Mouse (Mus musculus): ENCODE results near the gene Gja3. TPM values are rescaled to one million over a fixed set of nuclear protein-coding genes. Genes with fewer than 3 reads are reported as not detected.

The Gja3 gene
- 14.1 and 14.7 TPM in 2 replicates for polyA plus RNA-seq (2015; fragmentation: Nextera tagmentation; extraction: Ambion mirVana)

DNA sequence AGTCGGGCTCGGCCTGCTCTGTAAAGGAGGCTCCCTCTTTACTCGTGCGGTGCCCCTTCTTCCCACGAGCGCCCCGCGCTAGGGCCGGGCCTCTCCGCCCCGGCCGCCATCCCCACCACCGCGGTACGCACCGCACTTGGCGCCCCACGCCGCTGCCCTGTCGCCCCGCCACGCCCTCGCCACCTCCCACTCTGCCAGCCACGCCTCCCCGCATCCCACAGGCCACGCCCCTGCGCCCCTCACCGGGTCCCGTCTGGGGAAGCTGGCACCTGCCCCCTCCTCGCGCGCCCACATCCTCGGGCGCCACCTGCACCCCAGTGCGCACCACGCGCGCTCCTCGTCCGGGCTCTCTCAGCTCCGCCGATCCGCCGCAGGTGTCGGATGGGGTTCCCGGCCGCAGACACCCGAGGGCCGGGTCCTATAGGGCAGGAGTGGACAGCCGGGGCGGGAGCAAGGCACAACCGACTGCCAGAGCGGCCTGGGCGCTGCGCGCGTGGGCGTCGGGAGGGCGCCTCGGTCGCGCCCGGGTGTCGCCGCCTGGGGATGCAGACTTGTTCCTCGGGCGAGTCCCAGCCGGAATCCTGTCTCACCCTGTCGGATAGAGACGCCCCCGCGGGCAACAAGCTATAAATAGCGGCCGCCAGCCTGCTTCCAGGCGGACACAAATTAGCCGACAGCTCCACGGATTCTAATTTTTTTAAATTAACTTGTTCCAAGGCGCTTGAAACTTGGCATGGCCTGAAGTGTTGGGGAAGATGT is at the start of gene Gja3:
TSS of gene Gja3 (minus strand) at position 538 of the 759 bp plus-strand sequence.
- peaks cover 54% of the 10 kb centered on the region for H3K27me3 ChIP-seq (ENCODE audit: insufficient read depth, low read length)
- WGBS = under 1% methylated on average over 62 of the region's 79 CpGs
- H3K4me2 ChIP-seq (replicated peaks; ENCODE audit: low read depth, low read length) = peak within 1 kb of the TSS; percentile 95
- H3K4me3 ChIP-seq (ENCODE audit: low read length) = peak within 1 kb of the TSS; percentile 66
- peak; percentile 80 for ATAC-seq (ENCODE audit: low FRiP score, low TSS enrichment)
- H3K9ac ChIP-seq (replicated peaks; ENCODE audit: low read length) = peak within 1 kb of the TSS; percentile 55
- H3K36me3 ChIP-seq (ENCODE audit: insufficient read depth, low read length) = no peaks in the 10 kb centered on the region
- no peaks in the 10 kb centered on the region for H3K9me3 ChIP-seq (ENCODE audit: low read length)
- H3K4me1 ChIP-seq (ENCODE audit: insufficient read depth, low read length) = peaks cover 17% of the 10 kb centered on the region; the same call in 1 of the 2 replicates
- H3K27ac ChIP-seq (ENCODE audit: low read length) = no peak within 1 kb of the TSS

DNA sequence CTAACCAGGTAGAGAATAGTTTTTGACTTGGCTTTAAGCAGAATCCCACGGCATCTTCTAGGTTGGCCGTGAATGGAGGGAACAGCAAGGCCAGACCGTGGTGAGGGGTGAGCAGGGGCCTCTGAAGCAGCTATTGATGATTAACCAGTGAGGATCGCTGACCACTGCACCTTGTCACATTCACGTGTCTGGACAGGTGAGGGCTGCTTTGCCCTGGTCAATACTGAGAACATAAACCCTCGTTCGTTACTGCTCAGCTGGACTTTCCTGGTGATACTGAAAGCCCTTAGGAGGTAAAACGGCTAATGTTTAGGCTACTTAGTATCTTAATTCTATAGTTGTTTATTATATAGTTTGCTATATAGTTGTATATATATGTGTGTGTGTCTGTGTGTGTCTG is 49.2 kb upstream of the Gja3 start:
- no peak for ATAC-seq (ENCODE audit: low FRiP score, low TSS enrichment)
- no peaks in the 10 kb centered on the region for H3K36me3 ChIP-seq (ENCODE audit: insufficient read depth, low read length)
- H3K4me1 ChIP-seq (ENCODE audit: insufficient read depth, low read length) = peaks cover 13% of the 10 kb centered on the region; the same call in 1 of the 2 replicates
- no peak overlapping the region for H3K4me3 ChIP-seq (ENCODE audit: low read length)
- H3K9me3 ChIP-seq (ENCODE audit: low read length) = no peaks in the 10 kb centered on the region
- no peak overlapping the region for H3K27ac ChIP-seq (ENCODE audit: low read length)
- 56% methylated on average over 8 of the region's 8 CpGs for WGBS
- H3K9ac ChIP-seq (replicated peaks; ENCODE audit: low read length) = no peak overlapping the region
- H3K4me2 ChIP-seq (replicated peaks; ENCODE audit: low read depth, low read length) = no peak overlapping the region
- peaks cover 52% of the 10 kb centered on the region for H3K27me3 ChIP-seq (ENCODE audit: insufficient read depth, low read length)

DNA sequence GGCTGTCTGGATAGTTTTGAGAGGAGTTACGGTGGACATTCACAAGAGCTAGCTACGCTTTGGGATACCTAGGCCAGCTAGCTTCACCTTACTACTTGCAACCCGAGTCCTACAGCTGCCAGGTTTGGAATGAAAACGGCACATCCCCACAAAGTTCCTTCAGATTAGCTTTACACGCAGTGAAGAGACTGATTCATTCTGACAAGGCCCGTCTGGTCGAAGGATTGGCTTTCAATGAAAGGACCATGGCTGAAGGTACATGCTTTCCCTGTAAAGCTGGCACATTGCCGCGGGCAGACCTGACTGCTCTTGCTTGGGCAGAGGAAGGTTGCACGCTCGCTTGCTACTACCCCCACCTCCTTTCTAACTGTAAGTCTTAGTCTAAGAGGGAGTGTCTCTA is 47.8 kb upstream of the Gja3 start:
- Histone ChIP-seq H3K36me3 (ENCODE audit: insufficient read depth, low read length) (no peaks in the 10 kb centered on the region), H3K4me2 (replicated peaks; ENCODE audit: low read depth, low read length) (no peak overlapping the region), H3K27me3 (ENCODE audit: insufficient read depth, low read length) (peaks cover 52% of the 10 kb centered on the region), H3K9me3 (ENCODE audit: low read length) (no peaks in the 10 kb centered on the region), H3K4me3 (ENCODE audit: low read length) (no peak overlapping the region), H3K4me1 (ENCODE audit: insufficient read depth, low read length) (peaks cover 13% of the 10 kb centered on the region; the same call in 1 of the 2 replicates), H3K27ac (ENCODE audit: low read length) (no peak overlapping the region), H3K9ac (replicated peaks; ENCODE audit: low read length) (no peak overlapping the region)
- no peak for ATAC-seq (ENCODE audit: low FRiP score, low TSS enrichment)
- WGBS = 43% methylated on average over 11 of the region's 11 CpGs

DNA sequence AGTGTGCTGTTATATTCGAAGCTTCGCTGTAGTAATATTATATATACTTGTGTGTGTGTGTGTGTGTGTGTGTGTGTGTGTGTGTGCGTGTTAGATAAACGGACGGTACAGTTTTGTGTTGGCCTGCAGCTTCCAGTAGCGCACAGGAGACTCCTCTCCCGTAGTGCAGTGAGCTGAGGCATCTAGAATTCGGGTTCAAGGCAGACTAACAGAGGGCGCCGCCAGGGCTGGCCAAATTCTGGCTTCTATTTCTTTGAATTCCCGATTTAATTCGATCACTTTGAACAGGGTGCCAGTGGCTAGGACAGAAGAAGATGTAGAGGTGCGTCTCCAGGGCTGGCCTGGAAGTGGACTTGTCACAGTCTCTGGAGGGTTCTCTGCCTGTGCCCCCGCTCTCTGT is 47.2 kb upstream of the Gja3 start:
- Histone ChIP-seq H3K27me3 (ENCODE audit: insufficient read depth, low read length) (peaks cover 55% of the 10 kb centered on the region), H3K9me3 (ENCODE audit: low read length) (no peaks in the 10 kb centered on the region), H3K4me3 (ENCODE audit: low read length) (peak overlapping the region; percentile 62), H3K27ac (ENCODE audit: low read length) (no peak overlapping the region), H3K9ac (replicated peaks; ENCODE audit: low read length) (no peak overlapping the region), H3K4me1 (ENCODE audit: insufficient read depth, low read length) (peaks cover 13% of the 10 kb centered on the region; the same call in 1 of the 2 replicates), H3K36me3 (ENCODE audit: insufficient read depth, low read length) (no peaks in the 10 kb centered on the region), H3K4me2 (replicated peaks; ENCODE audit: low read depth, low read length) (peak overlapping the region; percentile 98)
- no peak for ATAC-seq (ENCODE audit: low FRiP score, low TSS enrichment)
- WGBS = 13% methylated on average over 14 of the region's 14 CpGs

DNA sequence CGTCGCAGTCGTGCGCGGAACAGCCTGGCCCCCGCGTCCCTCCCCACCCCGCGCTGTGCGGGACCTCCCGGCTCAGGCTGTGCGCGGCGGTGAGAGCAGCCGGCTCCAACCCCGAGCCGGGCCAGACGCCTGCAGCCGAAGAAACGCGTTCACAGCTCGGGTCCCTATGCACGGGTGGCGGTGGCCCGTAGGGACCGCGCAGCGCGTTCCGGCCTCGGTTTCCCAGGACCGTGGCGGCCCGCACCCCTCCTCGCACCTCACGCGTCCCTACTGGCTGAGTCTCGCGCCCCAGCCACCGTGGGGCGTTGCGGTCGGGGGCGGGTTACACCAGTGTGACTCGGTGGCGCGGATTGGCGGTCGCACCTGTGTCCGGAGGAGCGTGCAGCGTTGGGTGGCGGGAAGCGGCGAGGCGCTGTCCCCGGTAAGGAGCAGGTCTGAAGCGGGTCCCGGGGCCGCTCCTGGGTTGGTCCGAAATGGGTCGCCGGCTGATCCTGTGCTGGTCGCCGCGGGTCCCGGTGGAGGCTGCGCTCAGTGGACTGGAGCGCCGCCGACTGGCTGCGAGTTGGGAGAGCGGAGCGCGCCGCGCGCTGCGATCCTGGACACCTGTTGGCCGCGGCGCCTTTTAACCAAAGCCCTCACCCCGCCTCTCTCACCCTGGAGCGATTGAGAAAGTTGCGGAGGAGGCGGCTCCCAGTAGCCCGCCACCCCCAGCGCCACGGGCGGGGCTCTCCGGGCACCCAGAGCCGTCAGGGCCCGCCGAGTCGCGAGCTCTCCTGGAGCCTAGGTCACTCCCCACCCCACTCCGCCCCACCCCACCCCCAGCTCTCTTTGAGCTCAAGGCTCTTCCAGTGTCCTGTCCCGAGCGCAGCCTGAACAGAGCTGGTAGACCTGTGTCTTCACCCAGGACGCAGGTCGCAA is 46.5 kb upstream of the Gja3 start, which contains the start of gene Gjb2:
TSS of gene Gjb2 (minus strand) at position 597 of the 918 bp plus-strand sequence.
- no peak within 1 kb of the TSS for H3K27ac ChIP-seq (ENCODE audit: low read length)
- ATAC-seq (ENCODE audit: low FRiP score, low TSS enrichment) = peak; percentile 79

DNA sequence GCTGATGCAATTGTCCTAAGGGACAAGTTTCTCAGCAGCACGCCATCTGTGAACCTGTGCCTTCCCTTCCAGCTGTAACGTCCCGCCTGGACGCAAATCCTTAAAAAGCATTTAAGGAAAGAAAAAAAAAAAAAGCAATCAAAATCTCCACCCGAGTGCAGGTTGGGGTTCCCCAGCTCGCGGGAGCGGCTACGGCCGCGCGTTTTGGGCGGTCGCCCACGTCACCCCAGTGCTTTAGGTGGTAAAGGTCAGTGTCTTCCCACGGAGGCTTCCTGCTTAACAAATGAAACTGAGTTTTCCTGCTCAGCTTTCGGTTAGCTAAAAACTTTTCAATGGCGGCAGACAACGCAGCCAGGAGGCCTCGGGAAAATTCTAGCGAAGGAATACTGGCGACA is 45.8 kb upstream of the Gja3 start:
- Histone ChIP-seq H3K9me3 (ENCODE audit: low read length) (no peaks in the 10 kb centered on the region), H3K9ac (replicated peaks; ENCODE audit: low read length) (peak overlapping the region; percentile 60), H3K4me1 (ENCODE audit: insufficient read depth, low read length) (peaks cover 13% of the 10 kb centered on the region; the same call in 1 of the 2 replicates), H3K27me3 (ENCODE audit: insufficient read depth, low read length) (peaks cover 56% of the 10 kb centered on the region), H3K27ac (ENCODE audit: low read length) (no peak overlapping the region), H3K4me2 (replicated peaks; ENCODE audit: low read depth, low read length) (peak overlapping the region; percentile 98), H3K4me3 (ENCODE audit: low read length) (peak overlapping the region; percentile 62), H3K36me3 (ENCODE audit: insufficient read depth, low read length) (no peaks in the 10 kb centered on the region)
- WGBS = 3% methylated on average over 22 of the region's 22 CpGs
- ATAC-seq (ENCODE audit: low FRiP score, low TSS enrichment) = no peak

More for the DNA sequence above, 46.5 kb upstream of the Gja3 start, which contains the start of gene Gjb2:
- no peaks in the 10 kb centered on the region for H3K9me3 ChIP-seq (ENCODE audit: low read length)
- peaks cover 56% of the 10 kb centered on the region for H3K27me3 ChIP-seq (ENCODE audit: insufficient read depth, low read length)
- H3K4me2 ChIP-seq (replicated peaks; ENCODE audit: low read depth, low read length) = peak within 1 kb of the TSS; percentile 98
- peak within 1 kb of the TSS; percentile 60 for H3K9ac ChIP-seq (replicated peaks; ENCODE audit: low read length)
- peaks cover 13% of the 10 kb centered on the region; the same call in 1 of the 2 replicates for H3K4me1 ChIP-seq (ENCODE audit: insufficient read depth, low read length)
- peak within 1 kb of the TSS; percentile 62 for H3K4me3 ChIP-seq (ENCODE audit: low read length)
- under 1% methylated on average over 94 of the region's 101 CpGs for WGBS
- no peaks in the 10 kb centered on the region for H3K36me3 ChIP-seq (ENCODE audit: insufficient read depth, low read length)

DNA sequence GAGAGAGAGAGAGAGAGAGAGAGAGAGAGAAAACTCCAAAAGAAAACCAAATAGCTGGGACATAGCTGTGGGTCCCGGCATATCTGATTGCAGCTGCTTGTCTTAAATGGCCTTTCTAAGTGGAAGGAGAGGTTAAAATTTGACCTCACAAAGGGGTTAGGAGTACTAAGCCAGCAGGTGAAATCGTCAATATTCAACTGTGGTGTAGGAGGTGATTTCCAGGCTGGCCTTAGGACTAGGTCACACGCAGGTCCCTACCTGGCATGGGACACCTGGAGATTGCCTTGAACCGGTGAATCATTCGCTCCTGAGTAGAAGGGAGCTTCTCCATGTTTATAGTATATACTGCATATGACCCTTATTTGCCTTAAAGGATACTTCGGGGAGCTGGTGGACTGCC is 45.2 kb upstream of the Gja3 start:
- Histone ChIP-seq H3K9me3 (ENCODE audit: low read length) (no peaks in the 10 kb centered on the region), H3K9ac (replicated peaks; ENCODE audit: low read length) (no peak overlapping the region), H3K4me1 (ENCODE audit: insufficient read depth, low read length) (peaks cover 13% of the 10 kb centered on the region; the same call in 1 of the 2 replicates), H3K27ac (ENCODE audit: low read length) (no peak overlapping the region), H3K4me3 (ENCODE audit: low read length) (no peak overlapping the region), H3K36me3 (ENCODE audit: insufficient read depth, low read length) (no peaks in the 10 kb centered on the region), H3K27me3 (ENCODE audit: insufficient read depth, low read length) (peaks cover 56% of the 10 kb centered on the region), H3K4me2 (replicated peaks; ENCODE audit: low read depth, low read length) (no peak overlapping the region)
- no peak for ATAC-seq (ENCODE audit: low FRiP score, low TSS enrichment)
- 56% methylated on average over 6 of the region's 6 CpGs for WGBS

DNA sequence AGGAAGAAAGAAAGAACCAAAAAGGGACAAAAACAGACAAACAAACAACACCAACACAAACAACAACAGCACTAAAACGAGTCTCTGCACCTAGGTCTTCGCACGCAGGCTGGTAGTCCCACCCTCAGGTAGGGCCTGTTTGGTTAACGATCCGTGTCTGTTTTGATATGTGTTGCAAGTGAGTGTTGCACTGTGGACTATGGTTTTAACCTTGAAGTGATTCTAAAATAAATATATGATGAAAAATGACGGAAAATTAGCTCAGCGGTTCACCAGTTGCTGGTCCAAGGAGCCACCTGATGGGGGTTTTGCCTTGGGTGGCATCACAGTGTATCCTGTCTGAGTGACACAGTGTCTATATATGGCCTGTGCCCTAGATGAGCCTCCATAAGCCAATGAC is 43.7 kb upstream of the Gja3 start:
- 76% methylated on average over 7 of the region's 7 CpGs for WGBS

DNA sequence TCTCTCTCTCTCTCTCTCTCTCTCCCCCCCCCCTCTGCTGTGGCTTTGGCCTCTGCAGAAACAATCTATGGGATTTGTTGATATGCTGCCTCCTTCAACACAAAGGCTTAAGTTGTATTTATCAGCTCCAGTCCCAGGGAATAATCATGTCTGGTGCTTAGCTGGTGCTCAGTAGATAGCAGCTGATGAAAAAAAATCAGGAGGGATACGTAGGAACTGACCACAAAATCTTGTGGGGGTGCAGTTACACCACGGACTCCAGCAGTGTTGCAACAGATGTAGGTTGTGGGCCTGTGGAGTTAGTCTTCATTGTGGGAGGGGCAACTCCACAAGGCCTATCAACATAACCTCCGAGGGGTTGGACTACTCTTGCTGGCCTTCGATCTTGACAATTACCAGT is 38.0 kb upstream of the Gja3 start:
- ATAC-seq (ENCODE audit: low FRiP score, low TSS enrichment) = no peak
- H3K9ac ChIP-seq (replicated peaks; ENCODE audit: low read length) = no peak overlapping the region
- no peak overlapping the region for H3K4me3 ChIP-seq (ENCODE audit: low read length)
- H3K4me2 ChIP-seq (replicated peaks; ENCODE audit: low read depth, low read length) = no peak overlapping the region
- H3K36me3 ChIP-seq (ENCODE audit: insufficient read depth, low read length) = no peaks in the 10 kb centered on the region
- H3K27me3 ChIP-seq (ENCODE audit: insufficient read depth, low read length) = peaks cover 4% of the 10 kb centered on the region; the same call in 1 of the 2 replicates
- no peaks in the 10 kb centered on the region for H3K9me3 ChIP-seq (ENCODE audit: low read length)
- no peaks in the 10 kb centered on the region for H3K4me1 ChIP-seq (ENCODE audit: insufficient read depth, low read length)
- 84% methylated on average over 4 of the region's 4 CpGs for WGBS
- no peak overlapping the region for H3K27ac ChIP-seq (ENCODE audit: low read length)

More for the DNA sequence above, 43.7 kb upstream of the Gja3 start:
- H3K4me2 ChIP-seq (replicated peaks; ENCODE audit: low read depth, low read length) = no peak overlapping the region
- no peak overlapping the region for H3K9ac ChIP-seq (replicated peaks; ENCODE audit: low read length)
- H3K27me3 ChIP-seq (ENCODE audit: insufficient read depth, low read length) = peaks cover 51% of the 10 kb centered on the region
- no peak overlapping the region for H3K4me3 ChIP-seq (ENCODE audit: low read length)
- ATAC-seq (ENCODE audit: low FRiP score, low TSS enrichment) = no peak
- H3K4me1 ChIP-seq (ENCODE audit: insufficient read depth, low read length) = peaks cover 10% of the 10 kb centered on the region; the same call in 1 of the 2 replicates
- no peak overlapping the region for H3K27ac ChIP-seq (ENCODE audit: low read length)
- H3K9me3 ChIP-seq (ENCODE audit: low read length) = no peaks in the 10 kb centered on the region
- H3K36me3 ChIP-seq (ENCODE audit: insufficient read depth, low read length) = no peaks in the 10 kb centered on the region
